Mouse (Mus musculus) thymus, postnatal 14 days (tissue): Measurements from ENCODE around the gene Mipol1.
"Not testable (repeated sequence)": the region's sequence is repeated elsewhere in the genome, so short reads cannot be mapped to it uniquely, and the experiment has no call there.

Experiments
- DNase-seq: peaks from one replicate; pipeline ENCODE4 v3.0.0; 2021

The Mipol1 gene

GRCm38 (mm10) chr12:57428767-57429166 lies 198.5 kb downstream of the Mipol1 start:
- DNase-seq: no peak

GRCm38 (mm10) chr12:57436939-57437659 lies 206.9 kb downstream of the Mipol1 start:
- DNase-seq: not testable (repeated sequence)

- DNase-seq: no peak
Observed at GRCm38 (mm10) chr12:57444281-57444903, 214.2 kb downstream of the Mipol1 start.

GRCm38 (mm10) chr12:57447331-57447730 lies 217.1 kb downstream of the Mipol1 start:
- no peak for DNase-seq

GRCm38 (mm10) chr12:57449299-57449698 lies 219.1 kb downstream of the Mipol1 start:
- no peak for DNase-seq

GRCm38 (mm10) chr12:57450017-57450583 lies 219.9 kb downstream of the Mipol1 start:
- no peak for DNase-seq

DNA sequence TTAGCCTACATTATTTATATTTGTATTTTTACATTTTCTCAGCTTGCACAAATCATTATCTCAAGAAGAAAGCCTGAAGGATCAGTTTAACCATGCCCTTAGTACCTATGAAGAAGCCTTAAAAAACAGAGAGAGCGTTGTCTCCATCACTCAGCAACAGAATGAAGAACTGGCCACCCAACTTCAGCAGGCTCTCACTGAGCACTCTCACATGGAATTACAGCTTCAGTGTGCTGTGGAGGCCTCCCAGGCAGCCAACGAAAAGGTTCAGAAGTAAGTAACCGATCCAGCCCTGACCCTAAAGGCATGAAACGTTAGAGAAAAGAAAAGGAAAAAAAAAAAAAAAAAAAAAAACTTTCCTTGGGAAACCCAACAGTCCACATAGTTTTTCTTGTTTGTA lies 226.7 kb downstream of the Mipol1 start:
- no peak for DNase-seq

DNA sequence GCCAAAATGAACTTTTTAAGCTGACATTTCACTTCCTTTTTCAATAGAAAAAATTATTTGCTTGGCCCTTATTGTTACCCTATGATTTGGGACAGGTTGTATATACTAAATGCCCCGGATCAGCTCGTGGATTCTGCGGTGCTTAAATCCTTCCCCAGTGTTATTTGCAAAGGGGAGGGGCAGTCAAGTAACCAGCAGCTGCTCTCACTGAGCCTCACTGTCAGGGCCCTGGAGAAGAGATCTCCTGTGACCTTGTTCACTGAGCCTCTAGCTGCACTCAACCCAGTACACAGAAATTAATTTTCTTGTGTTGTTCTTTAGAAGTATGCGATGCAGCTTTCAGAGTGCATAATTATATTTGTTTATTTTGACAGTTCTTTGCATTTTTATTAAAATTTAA lies 227.1 kb downstream of the Mipol1 start:
- no peak for DNase-seq

DNA sequence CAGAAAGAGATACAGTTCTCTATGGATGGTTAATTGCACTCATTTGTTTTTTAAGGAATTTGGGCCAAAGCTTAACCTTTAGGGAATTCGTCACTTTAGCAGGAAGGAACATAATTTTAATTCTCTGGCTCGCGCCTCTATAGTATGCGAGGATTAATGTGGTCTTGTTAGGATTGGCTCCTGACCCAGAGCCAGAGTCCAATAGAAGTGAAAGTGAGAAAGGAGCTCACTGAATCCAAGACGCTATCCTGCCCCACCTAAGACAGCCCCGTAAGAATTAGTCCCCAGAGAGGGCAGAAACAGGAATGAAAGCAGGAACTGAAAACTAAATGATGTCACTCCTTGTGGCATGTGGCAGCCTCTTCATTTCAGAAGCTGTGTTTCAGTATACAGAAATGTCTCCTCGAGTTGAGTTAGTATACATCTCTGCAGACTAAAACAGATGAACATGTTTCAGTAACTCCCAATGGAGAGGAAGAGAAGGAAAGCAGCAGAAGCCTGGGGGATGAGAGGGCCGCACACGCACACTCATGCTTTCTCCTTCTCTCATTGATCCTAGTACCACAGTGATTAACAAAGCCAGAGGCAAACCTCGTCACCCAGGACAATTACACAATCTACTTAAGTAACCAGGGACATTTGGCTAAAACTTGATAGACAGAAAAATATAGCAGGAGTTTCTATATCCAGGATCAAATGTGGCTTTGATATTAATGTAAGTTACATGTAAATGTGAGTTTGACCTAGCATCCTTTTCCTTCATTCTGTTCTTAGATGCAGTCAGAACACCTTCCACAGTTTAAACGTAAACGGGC lies 234.5 kb downstream of the Mipol1 start:
- no peak for DNase-seq

- DNase-seq: no peak
Observed at GRCm38 (mm10) chr12:57471786-57472185, 241.6 kb downstream of the Mipol1 start.

DNA sequence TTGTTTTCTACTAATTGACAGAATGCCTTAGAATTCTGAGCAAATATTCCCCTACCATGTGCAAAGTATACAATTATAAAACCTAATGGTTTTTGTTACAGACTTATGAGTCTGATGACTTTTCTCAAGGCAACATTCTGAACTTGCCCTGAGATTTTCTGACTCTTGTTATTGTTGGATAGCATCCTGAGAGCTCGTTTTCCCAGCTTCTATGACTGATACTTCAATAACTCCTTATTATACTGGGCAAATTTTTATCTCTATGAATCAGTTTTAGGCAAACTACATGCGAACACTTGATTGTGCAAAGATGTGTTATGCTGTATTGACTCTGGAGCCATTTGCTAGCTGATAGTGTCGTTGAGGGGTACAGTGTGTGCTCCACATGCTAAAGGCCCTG lies 246.6 kb downstream of the Mipol1 start:
- DNase-seq: no peak

- no peak for DNase-seq
Observed at GRCm38 (mm10) chr12:57481823-57482222, 251.6 kb downstream of the Mipol1 start.

DNA sequence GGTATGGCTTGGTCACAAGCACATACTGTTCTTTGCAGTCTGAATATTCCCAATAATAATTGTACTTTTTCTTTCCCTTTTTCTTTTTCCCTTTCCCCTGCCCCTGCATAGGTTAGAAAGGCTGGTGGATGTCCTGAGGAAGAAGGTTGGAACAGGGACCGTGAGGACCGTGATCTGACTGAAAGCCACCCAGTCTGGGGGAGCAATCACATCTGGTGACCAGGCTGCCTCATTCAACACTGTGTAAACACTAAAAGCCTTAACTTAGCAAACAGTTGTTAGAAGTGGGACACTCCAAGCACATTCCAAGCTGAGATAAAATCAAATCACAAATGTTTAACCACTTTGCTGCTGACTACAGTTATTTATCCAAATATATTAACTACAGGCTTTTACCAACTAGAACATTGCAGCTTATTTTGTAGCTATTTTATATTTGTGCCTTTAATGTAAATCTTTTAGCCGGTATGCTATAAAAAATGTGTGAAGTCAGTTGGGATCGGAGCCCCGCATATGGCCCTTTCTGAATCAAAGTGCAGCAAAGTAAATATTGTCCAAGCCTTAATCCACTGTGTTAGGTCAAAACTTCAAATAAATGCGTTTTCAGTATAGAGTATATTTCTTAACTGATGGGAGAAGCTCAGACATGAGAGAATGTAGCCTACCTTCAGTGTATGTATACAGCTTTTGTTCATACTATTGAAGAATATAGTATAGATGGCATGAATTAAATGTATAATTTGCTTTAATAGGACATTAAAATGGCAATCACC lies 266.3 kb downstream of the Mipol1 start:
- DNase-seq: no peak

GRCm38 (mm10) chr12:57500246-57500645 lies 270.0 kb downstream of the Mipol1 start:
- no peak for DNase-seq

DNA sequence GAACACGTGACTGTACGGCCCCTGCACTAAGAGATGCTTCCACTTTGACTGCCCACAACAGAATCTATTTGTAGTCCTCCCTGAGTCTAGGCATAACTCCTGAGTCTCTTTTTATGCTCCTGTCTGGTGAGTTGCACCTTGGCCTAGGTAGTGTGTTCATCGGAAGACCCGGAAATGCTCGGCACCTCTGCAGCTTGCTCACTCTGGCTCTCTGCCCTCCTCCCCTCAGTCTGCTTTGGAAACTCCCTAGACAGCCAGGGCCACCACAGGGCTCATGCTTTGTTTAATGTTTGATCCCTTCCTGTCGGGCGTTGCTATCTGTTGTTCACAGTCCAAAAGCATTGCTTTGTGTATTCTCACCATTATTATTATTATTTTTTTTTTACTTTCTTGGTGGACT lies 275.1 kb downstream of the Mipol1 start:
- no peak for DNase-seq

DNA sequence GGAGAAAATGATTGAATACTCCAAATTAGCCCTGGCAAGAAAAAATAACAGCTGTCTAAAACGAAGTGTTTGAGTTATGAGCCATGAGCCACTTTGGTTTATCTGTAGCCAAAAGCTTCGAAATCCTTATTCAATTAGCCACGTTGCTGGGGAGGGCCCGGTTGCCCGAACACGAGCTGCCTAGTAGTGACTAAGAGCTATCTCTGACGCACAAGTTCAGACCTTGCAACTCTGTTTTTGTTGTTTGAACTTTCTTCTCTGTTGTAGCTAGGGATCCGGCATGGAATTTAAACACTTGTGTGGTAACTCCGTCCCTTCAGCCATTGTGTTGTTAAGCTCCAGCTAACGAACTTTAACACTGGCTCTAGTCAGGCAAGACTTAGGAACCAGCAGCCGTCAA lies 278.7 kb downstream of the Mipol1 start:
- DNase-seq: no peak

DNA sequence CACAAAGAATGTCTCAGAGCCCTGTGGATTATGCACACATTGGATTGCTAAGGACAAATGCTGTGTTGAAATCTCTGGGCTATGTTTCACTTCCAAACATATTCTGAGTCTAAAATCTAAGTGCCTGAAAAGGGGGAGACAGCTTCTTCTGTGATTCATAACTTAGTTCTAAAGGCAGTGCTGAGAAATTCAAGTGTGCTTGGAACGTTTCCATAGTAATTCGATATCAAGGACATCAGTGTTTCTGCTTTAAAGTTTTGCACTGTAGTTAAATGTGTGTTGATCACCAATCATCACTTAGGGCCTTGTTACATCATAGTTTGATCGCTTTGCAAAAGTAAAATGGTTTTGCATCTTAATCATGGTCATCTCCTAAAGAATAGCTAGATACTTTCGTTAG lies 279.5 kb downstream of the Mipol1 start:
- no peak for DNase-seq

DNA sequence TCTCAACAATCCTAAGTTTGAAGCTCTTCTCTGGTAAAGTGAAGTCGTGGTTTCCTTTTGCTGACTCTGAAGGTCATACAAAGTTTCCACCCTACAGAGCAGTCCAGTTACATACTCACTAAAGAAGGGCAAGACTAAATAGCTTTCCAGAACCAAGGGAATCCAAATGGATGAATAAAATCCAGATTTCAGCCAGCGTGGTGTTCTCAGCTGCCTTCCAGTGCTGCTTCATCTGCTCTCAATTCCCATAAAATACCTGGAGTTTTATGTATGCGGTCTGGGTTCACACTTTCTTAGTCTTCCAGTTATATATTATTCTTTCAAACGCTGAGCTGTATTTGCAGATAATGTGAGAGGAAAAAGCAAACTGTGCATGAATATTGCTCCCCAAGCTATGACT lies 280.9 kb downstream of the Mipol1 start:
- no peak for DNase-seq

DNA sequence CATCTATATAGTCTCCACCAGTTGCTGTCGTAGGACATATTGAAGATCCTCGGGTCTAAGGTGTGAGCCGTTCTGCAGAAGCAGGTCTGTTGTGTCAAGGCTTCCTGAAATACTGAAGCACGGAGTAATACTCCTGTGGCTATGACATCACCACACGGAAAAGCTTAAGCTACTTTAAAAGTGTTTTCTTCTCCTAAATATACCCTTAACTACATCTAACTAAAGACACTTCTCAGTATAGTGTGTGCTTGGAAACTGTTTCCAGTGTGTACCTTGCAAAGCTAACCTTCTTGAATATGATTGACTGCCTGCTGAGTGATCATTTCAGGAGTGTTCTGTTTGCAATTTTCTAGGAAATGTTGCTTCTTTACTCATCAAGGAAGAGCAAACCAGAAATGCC lies 281.3 kb downstream of the Mipol1 start:
- no peak for DNase-seq

- no peak for DNase-seq
Observed at GRCm38 (mm10) chr12:57514552-57514951, 284.3 kb downstream of the Mipol1 start.

GRCm38 (mm10) chr12:57515702-57516377 lies 285.6 kb downstream of the Mipol1 start:
- DNase-seq: no peak

DNA sequence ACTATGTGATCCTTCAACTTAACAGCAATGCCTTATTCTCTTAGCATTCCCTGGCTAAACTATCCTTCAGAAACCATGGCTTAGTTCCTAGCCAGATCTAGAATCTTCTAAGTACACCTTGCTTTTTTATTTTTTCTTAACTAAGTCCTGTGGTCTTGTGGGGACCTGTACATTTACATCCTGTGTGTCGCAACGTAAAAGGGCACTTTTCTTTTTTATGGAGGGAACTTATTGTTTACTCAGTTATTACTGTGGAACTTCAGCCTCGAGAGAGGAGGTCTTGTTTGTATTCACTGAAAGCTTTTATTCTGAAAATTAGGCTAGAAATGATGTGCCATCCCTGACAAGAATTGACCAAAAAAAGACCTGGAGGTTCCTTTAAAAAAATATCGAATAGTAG lies 298.1 kb downstream of the Mipol1 start:
- no peak for DNase-seq
